In genomic region chr3:83708973-83709372, GRCm38 (mm10) we compare ENCODE assay signal across 20 mouse cellular contexts. TPM values are rescaled to one million over a fixed set of nuclear protein-coding genes. Genes with fewer than 3 reads are reported as not detected.
A peak's percentile ranks its signal among the peaks of the same experiment; 100 is the strongest.
DNase-seq lines count a peak whose midpoint lies in the region; ATAC-seq lines count a peak whose summit lies in the region.
"Had no signal": no experiment of that assay in that cellular context is flagged by ENCODE, and none has a peak within 500 bp of the region (broad histone marks: within the 10 kb centered on the region; RNA-seq: fewer than 3 reads in every experiment).

No protein-coding gene starts in this region.

- H3K9me3 ChIP-seq in heart, embryonic 10.5 days: no peaks in the 10 kb centered on the region
- H3K9me3 ChIP-seq in heart, embryonic 11.5 days (replicated peaks; ENCODE audit: control insufficient read depth, low read length): no peaks in the 10 kb centered on the region
- no peaks in the 10 kb centered on the region for H3K9me3 ChIP-seq in midbrain, embryonic 11.5 days (ENCODE audit: control insufficient read depth, low read length)
- H3K9me3 ChIP-seq in midbrain, embryonic 14.5 days (ENCODE audit: control insufficient read depth, low read length): no peaks in the 10 kb centered on the region
- H3K9me3 ChIP-seq in embryonic facial prominence, embryonic 10.5 days: no peaks in the 10 kb centered on the region
- H3K9me3 ChIP-seq: heart, embryonic 12.5 days; liver, embryonic 12.5 days; neural tube, embryonic 13.5 days had no signal

- 50% methylated on average over 4 of the region's 4 CpGs for WGBS in heart, embryonic 10.5 days
- WGBS in heart, embryonic 11.5 days (ENCODE audit: insufficient replicate concordance): 40% methylated on average over 4 of the region's 4 CpGs
- WGBS in midbrain, embryonic 11.5 days: 80% methylated on average over 4 of the region's 4 CpGs
- 70% methylated on average over 4 of the region's 4 CpGs for WGBS in midbrain, embryonic 14.5 days
- WGBS in embryonic facial prominence, embryonic 10.5 days: 77% methylated on average over 4 of the region's 4 CpGs

- no peak overlapping the region for H3K27ac ChIP-seq in heart, embryonic 10.5 days
- no peak overlapping the region for H3K27ac ChIP-seq in heart, embryonic 11.5 days (ENCODE audit: low read depth, low read length)
- H3K27ac ChIP-seq in midbrain, embryonic 11.5 days (ENCODE audit: low read depth, low read length): no peak overlapping the region
- no peak overlapping the region for H3K27ac ChIP-seq in midbrain, embryonic 14.5 days (replicated peaks; ENCODE audit: low read depth, low read length)
- no peak overlapping the region for H3K27ac ChIP-seq in embryonic facial prominence, embryonic 10.5 days (replicated peaks)
- H3K27ac ChIP-seq: liver, embryonic 12.5 days; neural tube, embryonic 13.5 days; stomach, postnatal 0 days had no signal

- H3K4me2 ChIP-seq in heart, embryonic 11.5 days: no peak overlapping the region
- no peak overlapping the region for H3K4me2 ChIP-seq in midbrain, embryonic 11.5 days
- H3K4me2 ChIP-seq in midbrain, embryonic 14.5 days (ENCODE audit: low read length): no peak overlapping the region
- H3K4me2 ChIP-seq: heart, embryonic 12.5 days; liver, embryonic 12.5 days; neural tube, embryonic 13.5 days had no signal

- H3K27me3 ChIP-seq in heart, embryonic 10.5 days (ENCODE audit: insufficient read depth, poor library complexity, severe bottlenecking): no peaks in the 10 kb centered on the region
- no peaks in the 10 kb centered on the region for H3K27me3 ChIP-seq in heart, embryonic 11.5 days (ENCODE audit: control insufficient read depth, insufficient read depth, low read length)
- no peaks in the 10 kb centered on the region for H3K27me3 ChIP-seq in midbrain, embryonic 11.5 days (ENCODE audit: control insufficient read depth, insufficient read depth, low read length)
- no peaks in the 10 kb centered on the region for H3K27me3 ChIP-seq in midbrain, embryonic 14.5 days (ENCODE audit: control insufficient read depth, insufficient read depth, low read length)
- no peaks in the 10 kb centered on the region for H3K27me3 ChIP-seq in embryonic facial prominence, embryonic 10.5 days (replicated peaks; ENCODE audit: low read depth, poor library complexity, severe bottlenecking)
- H3K27me3 ChIP-seq: heart, embryonic 12.5 days; liver, embryonic 12.5 days; neural tube, embryonic 13.5 days had no signal

- H3K4me3 ChIP-seq in heart, embryonic 10.5 days: no peak overlapping the region
- no peak overlapping the region for H3K4me3 ChIP-seq in heart, embryonic 11.5 days (ENCODE audit: low read depth, low read length)
- H3K4me3 ChIP-seq in midbrain, embryonic 11.5 days (ENCODE audit: low read depth, low read length): no peak overlapping the region
- no peak overlapping the region for H3K4me3 ChIP-seq in midbrain, embryonic 14.5 days (replicated peaks; ENCODE audit: low read depth, low read length)
- H3K4me3 ChIP-seq in embryonic facial prominence, embryonic 10.5 days: no peak overlapping the region
- H3K4me3 ChIP-seq: heart, embryonic 12.5 days; liver, embryonic 12.5 days; neural tube, embryonic 13.5 days had no signal

- H3K36me3 ChIP-seq in heart, embryonic 10.5 days: no peaks in the 10 kb centered on the region
- H3K36me3 ChIP-seq in heart, embryonic 11.5 days (ENCODE audit: control insufficient read depth, insufficient read depth, low read length): no peaks in the 10 kb centered on the region
- no peaks in the 10 kb centered on the region for H3K36me3 ChIP-seq in midbrain, embryonic 11.5 days (ENCODE audit: control insufficient read depth, insufficient read depth, low read length)
- H3K36me3 ChIP-seq in midbrain, embryonic 14.5 days (ENCODE audit: control insufficient read depth, insufficient read depth, low read length): no peaks in the 10 kb centered on the region
- H3K36me3 ChIP-seq in embryonic facial prominence, embryonic 10.5 days (replicated peaks): no peaks in the 10 kb centered on the region
- H3K36me3 ChIP-seq: heart, embryonic 12.5 days; liver, embryonic 12.5 days; neural tube, embryonic 13.5 days had no signal

- no peak for ATAC-seq in heart, embryonic 11.5 days (replicated peaks; ENCODE audit: insufficient number of reproducible peaks, low FRiP score, low TSS enrichment)
- no peak for ATAC-seq in midbrain, embryonic 11.5 days (ENCODE audit: low FRiP score)
- ATAC-seq in midbrain, embryonic 14.5 days (ENCODE audit: low FRiP score, low TSS enrichment): no peak
- ATAC-seq: activated CD4-positive, CD25-positive, alpha-beta regulatory T cell, adult 4 months; forebrain, embryonic 14.5 days had no signal

- no peak overlapping the region for H3K9ac ChIP-seq in heart, embryonic 11.5 days (ENCODE audit: low read depth, low read length)
- no peak overlapping the region for H3K9ac ChIP-seq in midbrain, embryonic 11.5 days (ENCODE audit: low read length)
- H3K9ac ChIP-seq in midbrain, embryonic 14.5 days (replicated peaks; ENCODE audit: low read length): no peak overlapping the region
- H3K9ac ChIP-seq: heart, embryonic 12.5 days; liver, embryonic 12.5 days; neural tube, embryonic 13.5 days had no signal

- DNase-seq in heart, embryonic 10.5 days (ENCODE audit: low spot score): peak; percentile 67
- DNase-seq in kidney, postnatal 14 days: peak; percentile 17
- DNase-seq in kidney, adult 8-10 months: no peak
- peak; percentile 59 for DNase-seq in midbrain, embryonic 11.5 days (ENCODE audit: low spot score, missing footprints)
- DNase-seq in midbrain, embryonic 14.5 days: no peak
- peak; percentile 32 for DNase-seq in lung, postnatal 36 days
- no peak for DNase-seq in embryonic facial prominence, embryonic 10.5 days (ENCODE audit: low spot score)
- DNase-seq: adrenal gland, postnatal 25 days; cerebellum, adult 18-20 months; cerebellum, postnatal 36 days; heart, postnatal 36 days; right cerebral cortex, postnatal 14 days; thymus, postnatal 36 days had no signal

- peaks cover 11% of the 10 kb centered on the region; the same call in 1 of the 2 replicates for H3K4me1 ChIP-seq in heart, embryonic 10.5 days
- peaks cover 10% of the 10 kb centered on the region for H3K4me1 ChIP-seq in heart, embryonic 11.5 days (ENCODE audit: control insufficient read depth, insufficient read depth, low read length)
- H3K4me1 ChIP-seq in midbrain, embryonic 11.5 days (ENCODE audit: control insufficient read depth, insufficient read depth, low read length): no peaks in the 10 kb centered on the region
- H3K4me1 ChIP-seq in midbrain, embryonic 14.5 days (ENCODE audit: control insufficient read depth, insufficient read depth, low read length): no peaks in the 10 kb centered on the region
- peaks cover 29% of the 10 kb centered on the region for H3K4me1 ChIP-seq in embryonic facial prominence, embryonic 10.5 days

RNA-seq across cellular contexts. Expression of gene Sfrp2, which starts 57.1 kb away (rescaled TPM):
- polyA plus RNA-seq in heart, embryonic 10.5 days (2016; fragmentation: Nextera tagmentation; extraction: Ambion mirVana): 6.9 and 27.2 TPM in 2 replicates
- 32.6 and 34.2 TPM in 2 replicates for polyA plus RNA-seq in heart, embryonic 11.5 days (2014; fragmentation: Nextera tagmentation; extraction: Ambion mirVana)
- 88.4 and 96.4 TPM in 2 replicates for polyA plus RNA-seq in midbrain, embryonic 11.5 days (2014; fragmentation: Nextera tagmentation; extraction: Ambion mirVana)
- 37.6 and 41.3 TPM in 2 replicates for polyA plus RNA-seq in midbrain, embryonic 14.5 days (2014; fragmentation: Nextera tagmentation; extraction: Ambion mirVana)
- 153 and 166 TPM in 2 replicates for polyA plus RNA-seq in embryonic facial prominence, embryonic 10.5 days (2016; fragmentation: Nextera tagmentation; extraction: Ambion mirVana)

Comparison
In these comparisons a context has a peak if more than half of its experiments do, and no peak if none do; other contexts are left out.
1. DNase-seq: peak in heart, embryonic 10.5 days (single experiment), kidney, postnatal 14 days (single experiment), midbrain, embryonic 11.5 days (single experiment) and lung, postnatal 36 days (single experiment); none in kidney, adult 8-10 months (0 of 2), midbrain, embryonic 14.5 days (single experiment) and embryonic facial prominence, embryonic 10.5 days (single experiment).